Mouse (Mus musculus): ENCODE data around the gene Hao1. TPM values are rescaled to one million over a fixed set of nuclear protein-coding genes. Genes with fewer than 3 reads are reported as not detected.

Hao1 gene
- polyA plus RNA-seq, 1 experiment: not detected

GRCm38 (mm10) chr2:134499777-134500176, 54.4 kb downstream of the Hao1 start:
- H3K36me3 ChIP-seq (ENCODE audit: control insufficient read depth, insufficient read depth, low read length): no peaks in the 10 kb centered on the region
- no peak overlapping the region for H3K27ac ChIP-seq (ENCODE audit: insufficient read depth, low read depth, low read length)
- no peaks in the 10 kb centered on the region for H3K4me1 ChIP-seq (ENCODE audit: control insufficient read depth, insufficient read depth, insufficient read length, low read length)
- 79% methylated on average over 3 of the region's 3 CpGs for WGBS
- H3K4me3 ChIP-seq (ENCODE audit: low read depth, low read length): no peak overlapping the region
- no peak for TF ChIP-seq CTCF (IDR thresholded peaks at IDR 0.05; ENCODE audit: extremely low read depth, insufficient read length, insufficient replicate concordance, low read depth, low read length)
- TF ChIP-seq POLR2A (IDR thresholded peaks at IDR 0.05; ENCODE audit: low read depth, low read length): no peak
- no peaks in the 10 kb centered on the region for H3K27me3 ChIP-seq (ENCODE audit: control insufficient read depth, insufficient read depth, low read length)

GRCm38 (mm10) chr2:134498450-134498849, 55.7 kb downstream of the Hao1 start:
- Histone ChIP-seq H3K27ac (ENCODE audit: insufficient read depth, low read depth, low read length) (no peak overlapping the region), H3K4me1 (ENCODE audit: control insufficient read depth, insufficient read depth, insufficient read length, low read length) (no peaks in the 10 kb centered on the region), H3K4me3 (ENCODE audit: low read depth, low read length) (no peak overlapping the region), H3K36me3 (ENCODE audit: control insufficient read depth, insufficient read depth, low read length) (no peaks in the 10 kb centered on the region), H3K27me3 (ENCODE audit: control insufficient read depth, insufficient read depth, low read length) (no peaks in the 10 kb centered on the region)
- TF ChIP-seq POLR2A (IDR thresholded peaks at IDR 0.05; ENCODE audit: low read depth, low read length): no peak
- TF ChIP-seq CTCF (IDR thresholded peaks at IDR 0.05; ENCODE audit: extremely low read depth, insufficient read length, insufficient replicate concordance, low read depth, low read length): no peak
- 75% methylated on average over 7 of the region's 7 CpGs for WGBS

GRCm38 (mm10) chr2:134488671-134489070, 65.5 kb downstream of the Hao1 start:
- no peaks in the 10 kb centered on the region for H3K27me3 ChIP-seq (ENCODE audit: control insufficient read depth, insufficient read depth, low read length)
- no peak overlapping the region for H3K27ac ChIP-seq (ENCODE audit: insufficient read depth, low read depth, low read length)
- no peak for TF ChIP-seq CTCF (IDR thresholded peaks at IDR 0.05; ENCODE audit: extremely low read depth, insufficient read length, insufficient replicate concordance, low read depth, low read length)
- no peak for TF ChIP-seq POLR2A (IDR thresholded peaks at IDR 0.05; ENCODE audit: low read depth, low read length)
- H3K36me3 ChIP-seq (ENCODE audit: control insufficient read depth, insufficient read depth, low read length): no peaks in the 10 kb centered on the region
- no peaks in the 10 kb centered on the region for H3K4me1 ChIP-seq (ENCODE audit: control insufficient read depth, insufficient read depth, insufficient read length, low read length)
- 79% methylated on average over 6 of the region's 6 CpGs for WGBS
- no peak overlapping the region for H3K4me3 ChIP-seq (ENCODE audit: low read depth, low read length)

- H3K4me1 ChIP-seq (ENCODE audit: control insufficient read depth, insufficient read depth, insufficient read length, low read length): no peaks in the 10 kb centered on the region
- no peaks in the 10 kb centered on the region for H3K27me3 ChIP-seq (ENCODE audit: control insufficient read depth, insufficient read depth, low read length)
- H3K4me3 ChIP-seq (ENCODE audit: low read depth, low read length): no peak overlapping the region
- WGBS: 43% methylated on average over 11 of the region's 11 CpGs
- no peak overlapping the region for H3K27ac ChIP-seq (ENCODE audit: insufficient read depth, low read depth, low read length)
- no peaks in the 10 kb centered on the region for H3K36me3 ChIP-seq (ENCODE audit: control insufficient read depth, insufficient read depth, low read length)
- no peak for TF ChIP-seq POLR2A (IDR thresholded peaks at IDR 0.05; ENCODE audit: low read depth, low read length)
- no peak for TF ChIP-seq CTCF (IDR thresholded peaks at IDR 0.05; ENCODE audit: extremely low read depth, insufficient read length, insufficient replicate concordance, low read depth, low read length)
These were observed 67.9 kb downstream of the Hao1 start for GRCm38 (mm10) chr2:134486055-134486834.

- TF ChIP-seq CTCF (IDR thresholded peaks at IDR 0.05; ENCODE audit: extremely low read depth, insufficient read length, insufficient replicate concordance, low read depth, low read length) (no peak), POLR2A (IDR thresholded peaks at IDR 0.05; ENCODE audit: low read depth, low read length) (no peak)
- Histone ChIP-seq H3K4me3 (ENCODE audit: low read depth, low read length) (no peak overlapping the region), H3K27me3 (ENCODE audit: control insufficient read depth, insufficient read depth, low read length) (no peaks in the 10 kb centered on the region), H3K36me3 (ENCODE audit: control insufficient read depth, insufficient read depth, low read length) (no peaks in the 10 kb centered on the region), H3K4me1 (ENCODE audit: control insufficient read depth, insufficient read depth, insufficient read length, low read length) (no peaks in the 10 kb centered on the region), H3K27ac (ENCODE audit: insufficient read depth, low read depth, low read length) (no peak overlapping the region)
- 29% methylated on average over 4 of the region's 4 CpGs for WGBS
These were observed 71.5 kb downstream of the Hao1 start for GRCm38 (mm10) chr2:134482683-134483082.

- no peak overlapping the region for H3K27ac ChIP-seq (ENCODE audit: insufficient read depth, low read depth, low read length)
- WGBS: 9% methylated on average over 8 of the region's 8 CpGs
- H3K4me3 ChIP-seq (ENCODE audit: low read depth, low read length): no peak overlapping the region
- TF ChIP-seq POLR2A (IDR thresholded peaks at IDR 0.05; ENCODE audit: low read depth, low read length) (no peak), CTCF (IDR thresholded peaks at IDR 0.05; ENCODE audit: extremely low read depth, insufficient read length, insufficient replicate concordance, low read depth, low read length) (peak; percentile 40; the same call in 1 of the 2 replicates)
- H3K4me1 ChIP-seq (ENCODE audit: control insufficient read depth, insufficient read depth, insufficient read length, low read length): no peaks in the 10 kb centered on the region
- no peaks in the 10 kb centered on the region for H3K36me3 ChIP-seq (ENCODE audit: control insufficient read depth, insufficient read depth, low read length)
- H3K27me3 ChIP-seq (ENCODE audit: control insufficient read depth, insufficient read depth, low read length): no peaks in the 10 kb centered on the region
These were observed 72.4 kb downstream of the Hao1 start for GRCm38 (mm10) chr2:134481759-134482158.

- WGBS: 85% methylated on average over 6 of the region's 6 CpGs
- Histone ChIP-seq H3K4me1 (ENCODE audit: control insufficient read depth, insufficient read depth, insufficient read length, low read length) (no peaks in the 10 kb centered on the region), H3K27ac (ENCODE audit: insufficient read depth, low read depth, low read length) (no peak overlapping the region), H3K4me3 (ENCODE audit: low read depth, low read length) (no peak overlapping the region), H3K27me3 (ENCODE audit: control insufficient read depth, insufficient read depth, low read length) (no peaks in the 10 kb centered on the region), H3K36me3 (ENCODE audit: control insufficient read depth, insufficient read depth, low read length) (no peaks in the 10 kb centered on the region)
- no peak for TF ChIP-seq CTCF (IDR thresholded peaks at IDR 0.05; ENCODE audit: extremely low read depth, insufficient read length, insufficient replicate concordance, low read depth, low read length)
- TF ChIP-seq POLR2A (IDR thresholded peaks at IDR 0.05; ENCODE audit: low read depth, low read length): no peak
These were observed 73.0 kb downstream of the Hao1 start for GRCm38 (mm10) chr2:134481174-134481573.
